Mouse (Mus musculus) forebrain, embryonic 10.5 days (tissue): Measurements from ENCODE around the gene Chpf. TPM values are rescaled to one million over a fixed set of nuclear protein-coding genes. Genes with fewer than 3 reads are reported as not detected.

ENCODE experiments used
- DNase-seq: peaks from one replicate; pipeline ENCODE4 v3.0.0-alpha.2; 2017; ENCODE audit warnings: low spot score; ENCODE audit errors: extremely low spot score
- H3K27ac ChIP-seq: fragments of 300-500 bp; sonication (generic); 2 replicates; pipeline ENCODE4 v1.5.1; 2016; ENCODE audit warnings: mild to moderate bottlenecking
- H3K27me3 ChIP-seq: fragments of 300-500 bp; sonication (generic); 2 replicates; pipeline ENCODE4 v1.6.1; 2016; ENCODE audit warnings: mild to moderate bottlenecking; ENCODE audit not compliant: poor library complexity, severe bottlenecking
- H3K36me3 ChIP-seq: fragments of 300-500 bp; sonication (generic); replicated peaks from 2 replicates; pipeline ENCODE4 v1.6.1; 2016; ENCODE audit warnings: mild to moderate bottlenecking, moderate library complexity
- H3K4me1 ChIP-seq: fragments of 300-500 bp; sonication (generic); 2 replicates; pipeline ENCODE4 v1.6.1; 2016
- H3K4me3 ChIP-seq: fragments of 300-500 bp; sonication (generic); 2 replicates; pipeline ENCODE4 v1.5.1; 2016; ENCODE audit warnings: mild to moderate bottlenecking, moderate library complexity
- H3K9me3 ChIP-seq: fragments of 300-500 bp; sonication (generic); 2 replicates; pipeline ENCODE4 v1.6.1; 2016; ENCODE audit warnings: mild to moderate bottlenecking, moderate library complexity
- WGBS: fragments of 180-500 bp; shearing (Covaris S2); methylation state at CpG from one replicate; pipeline ENCODE4 v1.1.7; 2016; 5-methylcytosine and 5-hydroxymethylcytosine counted together
- polyA plus RNA-seq: library from polyadenylated mRNA; unstranded; fragments of >200 nt; fragmentation: Nextera tagmentation; extraction: Ambion mirVana; gene quantifications from 2 replicates; pipeline ENCODE4 v1.2.1, GENCODE M21; 2016

Gene Chpf
- polyA plus RNA-seq, 1 experiment from 2014 or later: 20.1 TPM

GRCm38 (mm10) chr1:75441471-75441996 is 37.6 kb downstream of the Chpf start:
- WGBS: 87% methylated on average over 15 of the region's 15 CpGs
- Histone ChIP-seq H3K4me1 (peaks cover 64% of the 10 kb centered on the region), H3K36me3 (peaks cover 20% of the 10 kb centered on the region), H3K4me3 (no peak overlapping the region), H3K27ac (peak overlapping the region; percentile 40; the same call in 1 of the 2 replicates), H3K27me3 (peaks cover 51% of the 10 kb centered on the region), H3K9me3 (no peaks in the 10 kb centered on the region)
- DNase-seq: no peak

- peaks cover 42% of the 10 kb centered on the region for H3K27me3 ChIP-seq
- 94% methylated on average over 7 of the region's 7 CpGs for WGBS
- no peak overlapping the region for H3K27ac ChIP-seq
- H3K4me1 ChIP-seq: peaks cover 64% of the 10 kb centered on the region
- no peaks in the 10 kb centered on the region for H3K9me3 ChIP-seq
- H3K36me3 ChIP-seq: peaks cover 20% of the 10 kb centered on the region
- no peak for DNase-seq
- no peak overlapping the region for H3K4me3 ChIP-seq
Measured at GRCm38 (mm10) chr1:75440661-75441060, 38.4 kb downstream of the Chpf start.

- Histone ChIP-seq H3K36me3 (peaks cover 20% of the 10 kb centered on the region), H3K27me3 (peaks cover 23% of the 10 kb centered on the region), H3K4me1 (peaks cover 50% of the 10 kb centered on the region), H3K9me3 (no peaks in the 10 kb centered on the region), H3K4me3 (no peak overlapping the region), H3K27ac (no peak overlapping the region)
- WGBS: 73% methylated on average over 8 of the region's 9 CpGs
- no peak for DNase-seq
Measured at GRCm38 (mm10) chr1:75438782-75439181, 40.3 kb downstream of the Chpf start.

- Histone ChIP-seq H3K27ac (peak within 1 kb of the TSS; percentile 86), H3K4me1 (peaks cover 36% of the 10 kb centered on the region), H3K36me3 (peaks cover 6% of the 10 kb centered on the region), H3K27me3 (peaks cover 16% of the 10 kb centered on the region), H3K4me3 (peak within 1 kb of the TSS; percentile 72), H3K9me3 (no peaks in the 10 kb centered on the region)
- DNase-seq: peak; percentile 83
- 7% methylated on average over 28 of the region's 28 CpGs for WGBS
Measured at GRCm38 (mm10) chr1:75435475-75436328, 43.4 kb downstream of the Chpf start, which contains the start of gene Gmppa. Gene Gmppa (plus strand): TSS chr1:75435930.

GRCm38 (mm10) chr1:75425796-75426471 is 53.2 kb downstream of the Chpf start:
- Histone ChIP-seq H3K27ac (no peak overlapping the region), H3K27me3 (peaks cover 80% of the 10 kb centered on the region), H3K9me3 (no peaks in the 10 kb centered on the region), H3K4me3 (no peak overlapping the region), H3K36me3 (no peaks in the 10 kb centered on the region), H3K4me1 (peaks cover 91% of the 10 kb centered on the region)
- DNase-seq: peak; percentile 78
- WGBS: 39% methylated on average over 10 of the region's 10 CpGs

Other genes with a start within 250 kb of the Chpf start
- not detected in 2 replicates for gene A630095N17Rik, start 247.2 kb downstream of the Chpf start, polyA plus RNA-seq
- 28.0 and 28.6 TPM in 2 replicates for gene Dnajb2, start 242.9 kb downstream of the Chpf start, polyA plus RNA-seq
- 1.5 and 1.6 TPM in 2 replicates for gene Ptprn, start 214.8 kb downstream of the Chpf start, polyA plus RNA-seq
- 2.6 and 3.4 TPM in 2 replicates for gene Resp18, start 200.9 kb downstream of the Chpf start, polyA plus RNA-seq
- 124 and 126 TPM in 2 replicates for gene Dnpep, start 161.3 kb downstream of the Chpf start, polyA plus RNA-seq
- gene Des, start 119.0 kb downstream of the Chpf start, polyA plus RNA-seq: 2.6 and 4.3 TPM in 2 replicates
- 23.2 and 29.3 TPM in 2 replicates for gene Speg, start 104.0 kb downstream of the Chpf start, polyA plus RNA-seq
- 55.9 and 60.1 TPM in 2 replicates for gene Gmppa, start 43.4 kb downstream of the Chpf start, polyA plus RNA-seq
- gene Asic4, start 28.9 kb downstream of the Chpf start, polyA plus RNA-seq: 3.1 and 3.4 TPM in 2 replicates
- gene Tmem198, start 225 bp upstream of the Chpf start, polyA plus RNA-seq: 4.5 and 6.1 TPM in 2 replicates
- 34.5 and 35.8 TPM in 2 replicates for gene Obsl1, start 27.1 kb upstream of the Chpf start, polyA plus RNA-seq
- 2.7 and 2.9 TPM in 2 replicates for gene Inha, start 27.8 kb upstream of the Chpf start, polyA plus RNA-seq
- 33.2 and 33.5 TPM in 2 replicates for gene Stk11ip, start 42.2 kb upstream of the Chpf start, polyA plus RNA-seq
- 13.6 and 15.0 TPM in 2 replicates for gene Slc4a3, start 67.0 kb upstream of the Chpf start, polyA plus RNA-seq